Comparison of ENCODE assay signal across 8 mouse cellular contexts in the genomic region with DNA sequence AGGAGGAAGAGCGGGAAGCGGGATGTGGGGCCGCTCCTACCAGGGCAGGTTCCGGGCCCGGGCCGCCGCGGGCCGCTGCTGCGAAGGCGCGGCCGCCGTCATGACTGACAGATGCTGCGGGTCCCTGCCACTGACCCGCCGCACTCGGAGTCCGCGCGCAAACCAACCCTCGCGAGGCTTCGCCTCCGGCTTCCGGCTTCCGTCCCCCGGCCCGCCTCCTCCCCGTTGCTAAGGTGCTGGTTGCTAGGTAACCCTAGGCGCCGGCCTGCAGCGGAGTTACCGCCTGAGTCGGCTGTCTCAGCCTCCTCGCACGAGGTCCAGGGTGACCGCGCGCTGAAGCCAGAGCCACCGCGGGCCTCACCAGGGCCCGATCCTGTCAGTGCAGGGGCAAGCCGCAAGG. TPM values are rescaled to one million over a fixed set of nuclear protein-coding genes. Genes with fewer than 3 reads are reported as not detected.
A peak's percentile ranks its signal among the peaks of the same experiment; 100 is the strongest.
DNase-seq lines count a peak whose midpoint lies in the region; ATAC-seq lines count a peak whose summit lies in the region.

A gene (minus strand): TSS at position 171 of the 400 bp plus-strand sequence.

- WGBS in intestine, embryonic 14.5 days, result under 1% methylated on average over 30 of the region's 44 CpGs

- peak within 1 kb of the TSS; percentile 98 for H3K4me3 ChIP-seq in intestine, embryonic 14.5 days (ENCODE audit: low read depth, low read length)

- H3K9ac ChIP-seq in intestine, embryonic 14.5 days (ENCODE audit: low read length), result peak within 1 kb of the TSS; percentile 95

- H3K9me3 ChIP-seq in intestine, embryonic 14.5 days (ENCODE audit: control insufficient read depth, low read length), result 0 out of 2 replicates have a peak, but pooled peaks cover 4% of the 10 kb centered on the region

- DNase-seq in adrenal gland, adult (ENCODE audit: inconsistent age in 2 of 2, low spot score in 1 of 2), result peak; percentile 97
- peak; percentile 98 for DNase-seq in embryo, embryonic 10.5 days (ENCODE audit: low spot score)
- peak; percentile 93 for DNase-seq in gastrocnemius, postnatal 25 days
- peak; percentile 97 for DNase-seq in intestine, embryonic 14.5 days (ENCODE audit: low spot score)
- DNase-seq in left cerebral cortex, postnatal 14 days (ENCODE audit: low spot score in 2 of 2), result peak; percentile 95 to 96
- peak; percentile 98 for DNase-seq in mesoderm, embryonic 11.5 days (ENCODE audit: low read depth, low spot score)
- peak; percentile 90 to 91 for DNase-seq in right cerebral cortex, postnatal 36 days (ENCODE audit: low spot score in 2 of 2)
- DNase-seq in yolk sac, embryonic 10.5 days (ENCODE audit: low spot score), result peak; percentile 94

- peak within 1 kb of the TSS; percentile 61 for H3K4me2 ChIP-seq in intestine, embryonic 14.5 days (ENCODE audit: low read length)

- H3K36me3 ChIP-seq in intestine, embryonic 14.5 days (ENCODE audit: control insufficient read depth, insufficient read depth, low read length), result peaks cover 33% of the 10 kb centered on the region

- H3K4me1 ChIP-seq in intestine, embryonic 14.5 days (replicated peaks; ENCODE audit: control insufficient read depth, insufficient read depth, low read length), result peaks cover 13% of the 10 kb centered on the region; the same call in 1 of the 2 replicates

- no peaks in the 10 kb centered on the region for H3K27me3 ChIP-seq in intestine, embryonic 14.5 days (replicated peaks; ENCODE audit: control insufficient read depth, insufficient read depth, low read length)

- intact Hi-C loops in left cerebral cortex, postnatal 14 days (cut with DNase I), result loop anchor here (10.0 kb wide), 1 partner anchor 106 kb away; no protein-coding TSS in a partner anchor

- peak within 1 kb of the TSS; percentile 73 for H3K27ac ChIP-seq in intestine, embryonic 14.5 days (ENCODE audit: low read depth)

- ATAC-seq in intestine, embryonic 14.5 days (replicated peaks; ENCODE audit: low FRiP score, low TSS enrichment, low read depth), result peak; percentile 95

RNA-seq across cellular contexts. Expression of the gene that starts here (rescaled TPM):
- total RNA-seq in gastrocnemius, postnatal 25 days (2021), result 1 to 10 TPM in 1 of 2 experiments, under 1 TPM in 1; 1.00 to 2.7 TPM
- polyA plus RNA-seq in intestine, embryonic 14.5 days (2014; fragmentation: Nextera tagmentation; extraction: Ambion mirVana), result 106 and 113 TPM in 2 replicates
- 10 to 100 TPM; 20.2 to 25.5 TPM for total RNA-seq in left cerebral cortex, postnatal 14 days (2021)

Comparison
In these comparisons a context has a peak if more than half of its experiments do, and no peak if none do; other contexts are left out.
1. Peak in every context shown above with its lines: DNase-seq, ATAC-seq, H3K4me3 ChIP-seq and H3K27ac ChIP-seq.
2. RNA of the gene that starts here (total RNA-seq): 20.2 to 25.5 TPM in left cerebral cortex, postnatal 14 days; 1.00 to 2.7 TPM in gastrocnemius, postnatal 25 days; every median in the first group is over 4 times any median in the second.